Mouse (Mus musculus): Measurements from ENCODE around the gene 4933414I15Rik.

- no peak for TF ChIP-seq GATA1 (IDR thresholded peaks at IDR 0.05; ENCODE audit: low read length)
- no peak for TF ChIP-seq TAL1 (IDR thresholded peaks at IDR 0.05; ENCODE audit: low read length)
Measured at GRCm38 (mm10) chr11:50931451-50931866, 12.1 kb downstream of the 4933414I15Rik start, which contains the start of gene Zfp354b.
